Mouse (Mus musculus): ENCODE measurements around the gene Tnni2.
A peak's percentile ranks its signal among the peaks of the same experiment; 100 is the strongest.

Gene Tnni2

DNA sequence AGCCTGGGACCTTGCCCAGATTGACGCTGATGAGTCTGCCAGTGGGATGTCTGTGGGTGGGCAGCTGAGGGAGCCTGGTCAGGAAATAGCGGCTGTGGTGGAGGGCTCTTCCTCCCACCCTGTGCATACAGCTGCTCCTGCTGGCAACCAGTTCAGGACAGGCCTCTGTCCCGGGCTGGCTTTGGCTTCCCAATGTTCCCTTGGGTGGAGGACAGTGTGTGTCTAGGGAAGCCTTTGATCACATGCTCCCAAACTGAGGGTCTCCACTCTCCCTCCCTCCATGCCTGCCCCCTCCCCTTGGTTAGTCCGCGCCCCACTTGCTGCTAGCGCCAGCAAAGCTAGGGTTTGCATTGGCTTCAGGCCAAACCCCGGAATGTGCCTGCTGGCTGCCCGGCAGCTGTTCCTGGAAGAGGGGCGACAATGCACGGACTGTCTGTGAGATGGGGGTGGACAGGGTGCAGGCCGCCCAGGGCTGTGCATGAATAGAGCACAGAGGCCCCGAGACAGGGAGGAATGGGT is 11.4 kb upstream of the Tnni2 start:
- no peak for DNase-seq (ENCODE audit: low spot score)

DNA sequence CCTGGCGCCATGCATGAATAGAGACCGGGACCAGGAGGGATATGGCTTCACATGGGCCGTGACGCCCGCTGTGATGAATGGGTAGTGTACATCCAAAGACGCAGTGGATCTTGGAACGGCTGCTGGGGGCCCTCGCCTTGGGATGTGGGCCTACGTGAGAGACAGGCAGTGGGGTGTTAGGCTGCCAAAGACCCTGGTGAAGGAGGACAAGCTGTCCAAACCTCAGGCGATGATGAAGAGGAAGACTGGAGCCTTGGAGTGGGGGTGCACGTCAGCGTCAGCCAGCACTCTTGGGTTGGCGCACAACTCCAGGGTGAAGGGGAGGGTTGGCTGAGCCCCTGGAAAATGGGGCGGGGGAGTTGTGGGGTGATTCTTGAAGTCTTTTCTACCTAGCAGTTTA is 10.5 kb upstream of the Tnni2 start:
- DNase-seq (ENCODE audit: low spot score), result no peak

DNA sequence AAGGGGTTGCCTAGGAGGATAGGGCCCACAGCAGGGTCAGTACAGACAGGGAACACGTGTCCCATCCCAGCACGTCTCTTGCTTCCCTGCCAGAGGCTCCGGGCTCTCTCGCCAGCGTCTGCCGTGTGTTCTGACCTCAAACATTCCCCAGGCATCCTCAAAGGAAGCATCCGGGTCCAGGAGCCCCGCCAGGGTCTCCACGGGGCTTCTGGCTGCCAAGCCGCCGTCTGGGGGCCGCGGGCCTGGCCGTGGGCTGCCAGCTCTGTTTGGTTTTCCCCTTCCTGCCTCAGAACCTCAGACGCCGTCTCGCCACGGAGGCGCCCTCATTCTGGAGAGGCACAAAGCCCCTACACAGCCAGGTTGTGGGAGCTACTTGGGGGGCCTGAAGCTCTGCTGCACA is 8.0 kb upstream of the Tnni2 start:
- no peak for DNase-seq (ENCODE audit: low spot score)

DNA sequence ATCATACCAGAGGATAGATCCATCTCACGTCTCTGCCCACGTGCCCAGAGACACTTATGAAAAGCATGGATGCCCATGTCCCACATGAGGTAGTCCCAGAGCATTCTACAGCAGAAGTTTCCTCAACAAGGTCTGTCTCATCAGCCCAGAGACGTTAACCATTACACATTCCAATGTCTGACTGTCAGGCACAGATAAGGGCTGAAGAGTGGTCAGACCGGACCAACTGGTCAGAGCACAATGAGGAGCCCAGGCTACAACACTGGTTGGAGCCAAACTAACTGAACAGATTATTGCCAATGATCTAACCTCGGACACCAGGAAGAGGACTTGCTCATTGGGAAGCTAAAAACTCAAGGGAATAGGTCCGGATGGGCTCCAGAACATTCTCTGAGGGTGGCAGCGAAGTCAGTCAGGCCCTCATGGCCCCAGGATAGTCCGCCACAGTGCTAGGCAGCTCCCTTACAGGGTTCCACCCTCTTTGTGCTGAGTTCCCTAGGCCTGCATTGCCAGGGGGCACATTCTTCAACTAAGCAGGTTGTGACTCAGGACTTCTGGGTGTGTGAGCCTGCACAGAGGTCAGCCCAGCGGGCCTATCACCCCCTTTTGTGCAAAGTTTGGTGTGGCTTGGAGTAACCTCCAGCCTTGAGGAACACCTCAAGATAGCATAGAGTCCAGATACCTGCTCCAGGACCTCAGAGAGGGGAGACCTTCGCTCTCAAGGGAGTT is 7.3 kb upstream of the Tnni2 start, which contains the start of gene Syt8:
Gene Syt8 (plus strand): TSS at position 714 of the 729 bp plus-strand sequence.
- no peak for DNase-seq (ENCODE audit: low spot score)

DNA sequence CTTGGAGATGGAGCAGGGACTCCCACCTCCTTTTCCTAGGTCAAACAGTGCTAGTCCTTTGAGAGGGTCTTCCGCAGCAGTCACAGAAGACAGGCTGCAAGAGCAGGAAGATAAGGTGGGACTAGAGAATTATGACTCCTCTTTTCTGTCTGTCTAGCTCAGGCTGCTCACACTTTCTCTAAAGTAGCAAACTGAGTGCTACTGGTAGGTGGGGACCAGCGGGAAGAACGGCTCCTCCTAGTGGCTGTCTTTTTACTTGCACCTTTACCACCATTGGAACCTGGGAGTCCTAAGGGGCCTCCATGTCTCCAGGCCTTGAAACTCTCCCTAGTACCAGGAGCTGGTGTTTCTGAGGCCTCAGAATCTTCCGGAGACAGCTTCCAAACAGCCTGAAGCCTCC is 6.1 kb upstream of the Tnni2 start:
- peak; percentile 67 for DNase-seq (ENCODE audit: low spot score)

DNA sequence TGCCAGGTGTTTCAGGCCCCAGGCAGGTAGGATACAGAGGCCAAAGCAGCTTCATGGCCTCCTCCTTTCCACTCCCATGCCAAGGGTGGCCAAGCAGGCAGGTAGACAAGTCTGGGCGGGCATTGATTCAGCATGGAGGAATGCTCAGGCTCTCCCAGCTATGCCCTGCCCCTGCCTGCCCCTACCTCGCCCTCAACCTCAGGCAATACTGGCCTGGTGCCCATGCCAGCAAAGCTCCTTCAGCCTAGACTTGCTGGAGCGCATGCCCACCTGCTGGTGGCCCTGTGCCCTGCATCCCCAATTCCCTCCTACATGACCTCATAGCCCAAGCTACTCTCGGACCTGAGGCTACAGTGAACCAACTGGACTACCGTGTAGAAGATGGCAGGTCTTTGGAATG is 4.3 kb upstream of the Tnni2 start:
- peak; percentile 10 for DNase-seq (ENCODE audit: low spot score)

DNA sequence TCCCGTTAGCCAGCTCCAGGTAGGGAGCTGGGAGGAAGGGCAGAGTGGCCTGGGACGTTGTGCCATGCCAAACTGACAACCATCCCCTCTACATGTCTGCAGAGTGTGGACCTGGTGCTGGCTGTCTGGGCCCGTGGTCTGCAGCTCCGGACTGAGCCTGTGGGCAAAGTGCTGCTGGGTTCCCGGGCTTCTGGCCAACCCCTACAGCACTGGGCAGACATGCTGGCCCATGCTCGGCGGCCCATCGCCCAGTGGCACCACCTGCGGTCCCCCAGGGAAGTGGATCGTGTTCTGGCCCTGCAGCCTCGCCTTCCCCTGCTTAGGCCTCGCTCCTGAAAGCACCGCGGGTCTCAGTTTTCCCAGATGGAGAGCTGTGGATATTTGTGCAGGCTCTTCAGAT is 1.6 kb upstream of the Tnni2 start:
- no peak for DNase-seq (ENCODE audit: low spot score)

DNA sequence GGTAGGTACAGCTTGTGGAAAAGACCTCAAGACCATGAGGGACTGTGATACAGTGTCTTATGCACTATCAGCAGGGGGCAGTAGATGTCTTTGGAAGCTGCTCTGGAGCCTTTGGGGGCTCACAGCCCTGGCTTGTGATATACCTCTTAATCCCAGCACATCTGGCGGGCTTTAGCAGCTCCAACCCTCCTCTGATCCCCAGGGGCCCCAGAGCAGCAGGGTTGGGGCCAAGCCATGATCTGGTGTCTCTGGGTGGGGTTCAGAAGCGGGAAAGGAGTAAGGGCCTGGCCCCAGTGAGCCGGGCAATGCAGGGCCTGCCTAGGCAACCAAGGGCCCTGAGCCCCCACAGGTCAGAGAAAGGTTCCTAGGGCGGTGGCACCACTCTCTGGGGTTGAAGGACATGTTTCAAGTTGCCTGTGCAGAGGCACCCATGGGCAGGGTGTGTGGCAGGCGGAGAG is 922 bp upstream of the Tnni2 start:
- peak; percentile 15 for DNase-seq (ENCODE audit: low spot score)

DNA sequence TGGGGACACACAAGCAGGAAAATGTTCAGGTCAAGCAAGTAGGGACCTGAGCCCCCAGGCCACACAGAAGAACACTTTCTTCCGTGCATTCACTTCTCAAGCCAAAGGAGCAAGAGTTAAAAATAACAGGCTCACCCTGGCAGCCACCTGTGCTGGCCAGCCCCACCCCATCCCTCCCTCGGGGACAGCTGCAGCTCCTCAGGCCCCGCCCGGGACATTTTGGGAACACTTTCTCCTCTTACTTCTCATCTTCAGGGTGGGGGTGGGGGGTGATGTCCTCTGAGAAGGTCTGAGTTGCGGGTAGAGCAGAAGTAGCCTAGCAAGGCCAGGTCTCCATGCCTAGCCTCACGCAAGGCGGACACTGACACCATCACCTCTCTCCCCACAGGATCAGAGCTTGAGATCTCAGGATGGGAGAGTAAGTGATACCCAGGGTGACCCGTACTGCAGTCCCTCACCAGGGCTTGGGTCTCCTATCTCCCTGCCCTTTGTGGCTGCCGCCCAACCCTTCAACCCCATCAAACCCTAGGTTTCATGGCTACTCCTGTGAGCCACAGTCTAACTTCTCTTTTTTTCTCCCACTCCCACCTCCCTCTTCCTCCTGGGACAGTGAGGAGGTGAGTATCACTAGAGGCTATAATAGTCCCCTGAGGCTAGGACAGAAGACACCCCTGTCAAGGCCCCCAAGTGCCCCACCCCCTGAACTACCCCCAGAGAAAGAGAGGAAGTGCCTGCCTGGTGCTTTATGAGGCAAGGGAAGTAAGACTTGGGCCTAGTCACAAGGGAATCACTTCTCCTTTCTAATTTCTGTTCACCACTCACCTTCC is 686 bp downstream of the Tnni2 start:
- DNase-seq (ENCODE audit: low spot score), result no peak

DNA sequence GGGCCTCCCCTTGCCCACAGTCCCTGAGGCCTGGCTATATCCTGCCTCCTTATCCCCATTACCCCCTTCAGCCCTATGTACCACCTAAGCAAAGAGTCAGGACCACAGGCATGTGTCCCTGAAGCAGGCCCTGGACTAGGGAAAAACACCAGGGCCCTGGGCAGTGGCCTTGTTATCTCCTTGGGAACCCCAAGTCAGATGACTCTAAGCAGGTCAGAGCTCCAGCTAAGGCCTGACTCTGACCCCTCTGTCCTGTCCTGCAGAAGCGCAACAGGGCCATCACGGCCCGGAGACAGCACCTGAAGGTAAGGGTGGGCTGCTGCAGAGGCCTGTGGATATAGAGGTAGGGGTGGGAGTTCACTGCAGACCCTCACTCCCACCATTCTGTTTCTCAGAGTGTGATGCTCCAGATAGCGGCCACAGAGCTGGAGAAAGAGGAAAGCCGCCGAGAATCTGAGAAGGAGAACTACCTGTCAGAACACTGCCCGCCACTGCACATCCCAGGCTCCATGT is 1.4 kb downstream of the Tnni2 start:
- DNase-seq (ENCODE audit: low spot score), result no peak

DNA sequence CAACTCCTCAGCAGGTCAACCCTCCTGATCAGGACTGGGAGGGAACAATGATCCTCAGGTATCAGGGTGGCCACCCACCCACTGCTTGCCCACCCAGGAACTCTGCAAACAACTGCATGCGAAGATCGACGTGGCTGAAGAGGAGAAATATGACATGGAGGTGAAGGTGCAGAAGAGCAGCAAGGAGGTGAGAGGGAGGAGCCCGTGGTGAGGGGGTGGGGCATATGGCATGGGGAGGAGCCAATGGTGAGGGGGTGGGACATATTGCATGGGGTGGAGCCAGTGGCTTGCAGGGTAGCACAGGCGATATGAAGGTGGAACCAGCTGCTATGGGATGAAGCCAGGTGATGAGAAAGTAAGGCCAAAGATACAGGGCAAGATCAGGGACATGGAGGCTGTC is 1.9 kb downstream of the Tnni2 start:
- DNase-seq (ENCODE audit: low spot score), result no peak

DNA sequence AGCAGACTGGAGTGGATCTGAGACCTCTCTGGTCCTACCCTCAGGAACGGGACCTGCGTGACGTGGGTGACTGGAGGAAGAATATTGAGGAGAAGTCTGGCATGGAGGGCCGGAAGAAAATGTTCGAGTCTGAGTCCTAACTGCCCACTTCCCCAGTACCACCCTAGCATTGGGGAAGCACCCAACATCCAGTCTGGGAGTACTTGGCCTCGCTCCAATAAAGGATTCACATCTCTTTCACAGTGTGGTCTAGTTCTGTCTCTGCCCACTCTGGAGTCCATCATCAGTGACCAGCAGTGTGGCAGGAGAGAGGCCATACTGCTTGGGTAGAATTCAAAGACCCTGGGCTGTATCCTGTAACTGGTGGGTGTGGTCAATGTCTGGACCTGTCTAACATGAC is 2.6 kb downstream of the Tnni2 start:
- no peak for DNase-seq (ENCODE audit: low spot score)

DNA sequence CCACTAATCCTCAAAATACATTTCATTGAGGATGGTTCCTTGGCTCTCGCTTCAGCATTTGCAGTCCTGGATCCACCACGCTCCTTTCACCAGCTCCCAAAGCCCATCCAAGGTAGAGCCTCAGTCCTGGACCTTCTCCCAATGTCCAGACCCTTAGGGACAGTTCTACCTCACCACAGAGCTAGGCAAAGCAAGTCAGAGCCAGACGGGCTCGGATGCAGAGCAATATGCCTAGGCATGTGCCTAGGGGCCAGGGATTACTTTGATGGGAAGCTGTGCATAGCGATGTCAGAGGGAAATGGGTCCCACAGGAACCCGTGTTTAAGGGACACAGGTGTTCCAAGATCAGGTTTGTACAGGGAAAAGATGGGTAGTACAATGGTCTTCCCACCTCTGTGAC is 3.7 kb downstream of the Tnni2 start:
- DNase-seq (ENCODE audit: low spot score), result no peak

DNA sequence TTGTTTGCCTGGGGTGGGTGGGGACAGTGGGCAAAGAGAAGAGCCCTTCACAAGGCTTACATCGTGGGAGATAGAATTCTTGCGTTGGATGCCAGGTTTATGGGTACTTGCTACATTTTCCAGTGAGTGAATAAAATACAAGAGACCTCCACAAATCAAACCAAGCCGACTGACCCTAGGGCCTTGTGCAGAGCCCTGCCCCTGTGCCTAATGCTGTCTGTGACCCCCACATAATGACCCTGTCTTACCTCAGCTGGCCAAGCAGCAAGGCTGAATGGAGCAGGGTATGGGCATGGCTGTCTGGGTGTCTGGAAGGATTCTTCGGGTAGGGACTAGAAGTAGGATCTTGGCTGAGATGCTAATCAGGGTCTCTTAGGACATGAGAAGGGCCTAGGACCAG is 4.7 kb downstream of the Tnni2 start:
- no peak for DNase-seq (ENCODE audit: low spot score)

DNA sequence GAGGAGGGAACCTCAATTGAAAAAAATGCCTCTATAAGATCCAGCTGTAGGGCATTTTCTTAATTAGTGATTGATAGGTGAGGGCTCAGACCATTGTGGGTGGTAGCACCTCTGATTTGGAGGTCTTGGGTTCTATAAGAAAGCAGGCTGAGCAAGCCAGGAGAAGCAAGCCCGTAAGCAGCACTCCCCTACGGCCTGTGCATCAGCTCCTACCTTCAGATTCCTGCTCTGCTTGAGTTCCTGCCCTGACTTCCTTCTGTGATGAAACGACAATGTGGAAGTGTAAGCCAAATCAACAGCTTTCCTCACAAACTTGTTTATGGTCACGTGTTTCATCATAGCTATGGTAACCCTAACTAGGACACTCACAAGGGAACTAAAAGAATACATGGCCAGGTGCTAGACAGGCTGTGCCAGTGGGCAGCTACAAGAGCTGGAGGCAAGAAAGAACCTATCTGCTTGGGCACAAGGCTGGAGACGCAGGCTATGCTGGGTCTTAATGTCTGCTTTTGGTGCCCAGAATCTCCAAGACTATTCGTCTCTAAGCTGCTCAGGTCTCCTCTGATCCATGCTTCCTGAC is 7.5 kb downstream of the Tnni2 start:
- DNase-seq (ENCODE audit: low spot score), result no peak

DNA sequence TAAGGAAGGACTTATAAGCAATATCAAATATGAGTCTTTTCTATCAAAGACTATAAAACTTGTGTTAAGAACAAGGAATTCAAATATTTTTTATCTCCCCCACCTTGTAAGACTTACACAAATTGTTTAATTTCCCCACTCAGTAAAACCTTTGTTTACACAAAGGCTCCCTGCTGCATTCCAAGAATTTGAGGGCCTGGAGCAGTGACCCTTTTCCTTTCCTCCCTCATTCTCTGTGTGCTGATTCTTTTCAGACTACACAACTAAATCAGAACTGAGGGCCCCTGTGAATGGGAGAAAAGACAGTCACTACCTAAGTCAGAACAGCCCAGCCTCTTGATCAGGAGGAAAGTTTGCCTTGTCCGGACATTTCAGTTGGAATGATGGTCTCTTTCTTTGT is 13.1 kb downstream of the Tnni2 start:
- DNase-seq (ENCODE audit: low spot score), result no peak

DNA sequence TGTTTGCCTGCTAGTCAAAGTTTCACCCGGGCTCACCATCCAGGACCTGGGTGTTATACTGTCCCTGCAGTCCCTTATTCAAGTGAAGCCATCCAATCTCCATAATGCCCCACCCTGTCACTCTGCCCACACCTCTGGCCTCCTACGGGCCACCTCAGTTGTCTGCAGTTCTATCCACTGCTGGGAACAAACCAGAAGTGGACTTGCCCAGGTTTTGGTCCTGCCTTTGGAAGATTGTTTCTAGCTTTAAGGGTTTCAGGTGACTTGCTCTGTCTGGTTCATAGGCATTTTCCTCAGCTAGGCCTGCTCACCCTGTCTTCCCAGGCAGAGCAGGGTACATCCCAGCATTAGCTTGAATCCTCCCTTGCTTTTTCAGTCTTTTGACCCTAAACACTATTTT is 13.6 kb downstream of the Tnni2 start:
- no peak for DNase-seq (ENCODE audit: low spot score)

DNA sequence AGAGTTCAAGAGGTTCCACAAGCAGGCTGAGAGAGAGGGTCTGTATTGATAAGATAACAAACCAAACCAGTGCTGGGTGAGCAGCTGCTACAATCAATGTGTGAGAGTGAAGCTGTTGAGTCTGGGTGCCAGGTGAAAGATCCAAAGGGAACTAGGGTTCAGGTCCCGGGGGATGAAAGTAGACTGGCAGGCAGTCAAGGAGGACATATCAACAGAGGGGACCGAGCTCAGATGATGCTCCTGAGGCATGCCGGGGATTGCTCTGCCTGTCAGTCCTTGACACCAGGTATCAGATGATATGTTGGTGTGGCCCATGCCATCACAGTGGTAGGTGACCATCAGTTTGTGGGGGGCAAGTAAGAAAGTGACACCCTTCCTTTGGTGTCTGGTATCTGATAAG is 15.2 kb downstream of the Tnni2 start:
- no peak for DNase-seq (ENCODE audit: low spot score)

DNA sequence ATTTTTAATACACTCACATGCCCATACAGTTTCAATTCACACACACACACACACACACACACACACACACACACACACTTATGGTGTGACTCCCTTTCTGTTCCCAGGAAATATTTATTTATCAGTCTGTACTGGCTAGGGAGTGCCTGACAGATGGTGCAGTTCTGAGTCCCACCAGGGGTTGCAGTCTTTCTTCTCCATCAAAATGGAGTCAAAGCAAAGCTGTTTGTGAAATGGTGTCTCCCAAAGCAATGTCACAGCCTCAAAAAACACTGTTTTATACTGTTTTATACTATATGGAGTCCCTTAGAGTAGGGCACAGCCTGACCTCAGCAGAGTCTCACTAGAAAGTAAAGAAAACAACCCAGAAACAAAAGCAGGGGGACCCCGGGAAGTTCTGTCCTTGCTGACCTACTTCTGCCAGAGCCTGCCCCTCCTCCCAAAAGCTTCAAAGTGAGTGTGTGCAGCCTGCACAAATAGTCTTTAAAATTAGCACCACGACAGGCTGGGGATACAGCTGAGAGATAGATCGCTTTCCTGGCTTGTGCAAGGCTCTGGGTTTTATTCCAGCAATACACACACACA is 15.7 kb downstream of the Tnni2 start:
- no peak for DNase-seq (ENCODE audit: low spot score)

DNA sequence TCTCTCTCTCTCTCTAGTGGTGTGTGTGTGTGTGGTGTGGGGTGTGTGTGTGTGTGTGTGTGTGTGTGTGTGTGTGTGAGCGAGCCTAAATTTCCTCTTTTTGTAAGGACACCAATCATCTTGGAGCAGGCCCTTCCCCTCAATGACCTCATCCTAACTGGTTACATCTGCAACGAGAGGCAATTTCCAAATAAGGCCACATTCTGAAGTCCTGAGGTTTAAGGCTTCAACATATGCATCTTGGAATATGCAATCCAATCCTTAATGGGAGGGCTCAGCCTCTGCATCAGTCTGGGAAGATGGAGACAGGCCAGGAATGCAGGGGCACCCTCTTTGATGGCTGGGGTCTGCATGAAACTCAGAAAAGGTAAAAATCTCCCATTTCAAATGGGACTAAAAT is 16.4 kb downstream of the Tnni2 start:
- DNase-seq (ENCODE audit: low spot score), result no peak

DNA sequence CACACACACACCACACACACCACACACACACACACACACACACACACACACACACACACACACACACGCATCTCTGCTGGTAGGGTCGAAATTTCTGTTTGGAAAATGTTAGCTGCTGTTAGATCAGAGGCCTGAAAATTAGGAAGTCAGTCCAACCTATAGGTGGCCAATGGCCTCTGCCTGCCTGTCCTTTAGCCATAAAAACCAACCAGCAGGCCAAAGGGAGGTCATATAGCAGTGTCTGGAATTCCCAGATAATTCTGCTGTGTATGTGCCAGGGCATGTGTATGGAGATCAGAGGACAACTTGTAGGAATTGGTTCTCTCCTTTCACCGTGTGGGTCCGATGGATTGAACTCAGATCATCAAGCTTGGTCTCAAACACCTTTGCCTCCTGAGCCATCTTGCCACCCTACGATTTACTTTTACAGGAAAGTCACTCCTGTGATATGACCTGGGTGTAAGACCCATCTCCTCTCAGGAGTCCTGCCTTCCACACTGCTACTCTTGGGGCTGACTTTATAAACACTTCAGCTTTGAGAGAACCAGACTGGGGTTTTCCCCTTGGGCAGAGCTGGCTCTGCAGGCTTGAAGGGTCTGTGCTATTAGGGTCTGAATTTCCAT is 17.2 kb downstream of the Tnni2 start:
- DNase-seq (ENCODE audit: low spot score), result no peak

DNA sequence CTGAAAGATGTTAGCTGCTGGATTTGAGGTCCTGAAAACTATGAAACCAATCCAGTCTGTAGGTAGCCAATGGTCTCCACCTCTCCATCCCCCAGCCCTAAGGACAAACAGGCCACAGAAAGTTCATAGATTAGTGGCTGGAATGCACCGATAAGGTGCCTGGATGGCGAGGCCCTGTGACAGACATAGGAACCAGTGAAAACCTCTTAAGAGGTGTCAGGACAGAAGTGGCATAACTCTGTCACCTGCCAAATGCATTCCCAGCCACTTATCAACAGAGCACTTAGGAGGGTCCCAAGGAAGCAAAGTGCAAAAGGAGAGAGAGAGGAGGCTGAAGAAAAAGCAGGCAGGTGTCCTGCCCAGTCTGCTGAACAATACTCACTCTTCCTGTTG is 17.7 kb downstream of the Tnni2 start:
- DNase-seq (ENCODE audit: low spot score), result no peak
